Mouse (Mus musculus) liver (tissue): ENCODE results near the gene Gtf2f1.

Experiments
- DNase-seq: peaks from one replicate; pipeline ENCODE4 v3.0.0-alpha.2; 2020; ENCODE audit warnings: mixed read lengths

Gene Gtf2f1

DNA sequence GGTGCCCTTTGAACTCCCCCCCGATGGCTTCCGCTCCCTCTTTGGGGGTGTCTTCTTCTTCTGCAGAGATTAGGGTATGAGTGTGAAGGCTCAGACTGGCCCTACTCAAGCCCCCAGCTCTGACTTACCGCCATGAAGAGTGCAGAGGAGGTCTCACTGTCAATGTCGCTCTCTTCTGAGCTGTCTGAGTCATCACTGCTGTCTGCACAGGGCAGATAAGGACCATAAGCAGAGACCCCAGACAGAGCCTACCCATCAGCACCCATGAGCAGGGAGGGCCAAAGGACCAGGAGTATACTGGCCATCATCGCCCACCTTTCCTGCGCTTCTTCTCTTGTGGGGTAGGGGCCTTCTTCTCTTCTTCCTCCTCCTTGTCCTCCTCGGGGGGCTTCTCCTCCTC, 7.1 kb downstream of the Gtf2f1 start:
- DNase-seq: peak; percentile 42

DNA sequence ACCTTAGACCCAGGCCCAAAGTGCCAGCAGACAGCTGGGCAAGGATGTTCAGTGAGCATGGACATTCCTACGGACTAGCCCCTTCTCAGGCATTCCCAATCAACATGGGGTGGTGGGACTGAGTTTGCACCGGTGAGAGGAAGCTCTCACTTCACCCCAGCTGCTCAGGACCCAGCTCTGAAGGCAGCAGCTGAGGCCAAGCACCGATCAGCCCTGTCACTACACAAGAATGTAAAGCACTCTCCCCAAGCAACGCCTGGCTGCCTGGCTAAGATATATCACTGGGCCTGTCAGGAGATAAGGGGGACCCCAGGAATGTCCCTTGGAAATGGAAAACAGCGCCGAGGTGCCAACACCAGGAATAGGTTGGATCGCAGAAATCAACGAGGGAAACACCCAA, 9.9 kb downstream of the Gtf2f1 start:
- DNase-seq: no peak

DNA sequence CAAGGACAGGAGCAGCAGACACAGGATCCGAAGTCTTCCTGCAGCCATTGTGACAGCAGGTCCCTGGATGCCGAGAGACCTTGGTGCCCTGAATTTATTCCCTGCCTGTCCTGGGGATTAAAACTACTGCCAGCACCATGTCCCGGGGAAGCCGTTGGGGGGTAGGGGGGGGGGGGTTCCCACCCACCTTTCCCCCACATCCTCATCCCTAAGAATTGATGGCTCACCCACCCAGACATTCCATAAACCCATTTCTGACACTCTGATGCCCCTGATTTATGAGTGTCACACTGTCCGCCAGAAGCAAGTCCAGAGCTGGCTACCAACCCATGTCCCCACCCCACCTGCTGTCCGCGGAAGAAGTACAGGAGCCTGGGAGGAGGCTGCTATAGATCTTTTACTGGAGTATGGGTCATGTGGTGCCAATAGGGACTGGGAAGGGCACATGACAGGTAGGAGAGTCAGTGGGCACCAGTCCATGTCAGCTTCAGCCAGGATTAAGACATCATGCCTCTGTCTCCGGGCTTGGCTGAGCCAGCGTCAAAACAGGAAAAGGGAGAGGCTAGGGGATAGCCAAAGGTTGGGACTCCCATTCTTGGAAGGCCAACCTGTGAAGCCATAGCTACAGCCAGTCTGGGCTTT, 11.0 kb downstream of the Gtf2f1 start, which contains the start of gene Pspn:
Gene Pspn, minus strand, starts transcription at position 51 of the 642 bp plus-strand sequence.
- no peak for DNase-seq

DNA sequence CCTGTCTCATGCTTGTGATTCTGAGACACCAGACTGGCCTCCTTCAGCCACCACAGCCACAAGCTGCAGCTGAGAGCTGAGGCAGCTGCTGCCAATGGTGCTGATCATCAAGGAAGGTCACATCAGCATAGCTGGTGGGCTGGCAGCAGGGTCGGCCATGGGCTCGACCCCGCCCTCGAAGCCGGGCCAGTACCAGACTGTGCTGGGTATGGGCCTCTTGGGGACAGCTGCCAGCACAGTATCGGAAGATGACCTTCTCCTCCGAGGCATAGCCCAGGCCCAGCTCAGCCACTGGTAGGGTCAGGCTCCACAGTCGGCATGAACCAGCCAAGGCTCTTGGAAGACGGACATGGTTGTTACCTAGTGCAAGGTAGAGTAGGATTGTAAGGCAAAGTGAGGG, 11.7 kb downstream of the Gtf2f1 start:
- no peak for DNase-seq

DNA sequence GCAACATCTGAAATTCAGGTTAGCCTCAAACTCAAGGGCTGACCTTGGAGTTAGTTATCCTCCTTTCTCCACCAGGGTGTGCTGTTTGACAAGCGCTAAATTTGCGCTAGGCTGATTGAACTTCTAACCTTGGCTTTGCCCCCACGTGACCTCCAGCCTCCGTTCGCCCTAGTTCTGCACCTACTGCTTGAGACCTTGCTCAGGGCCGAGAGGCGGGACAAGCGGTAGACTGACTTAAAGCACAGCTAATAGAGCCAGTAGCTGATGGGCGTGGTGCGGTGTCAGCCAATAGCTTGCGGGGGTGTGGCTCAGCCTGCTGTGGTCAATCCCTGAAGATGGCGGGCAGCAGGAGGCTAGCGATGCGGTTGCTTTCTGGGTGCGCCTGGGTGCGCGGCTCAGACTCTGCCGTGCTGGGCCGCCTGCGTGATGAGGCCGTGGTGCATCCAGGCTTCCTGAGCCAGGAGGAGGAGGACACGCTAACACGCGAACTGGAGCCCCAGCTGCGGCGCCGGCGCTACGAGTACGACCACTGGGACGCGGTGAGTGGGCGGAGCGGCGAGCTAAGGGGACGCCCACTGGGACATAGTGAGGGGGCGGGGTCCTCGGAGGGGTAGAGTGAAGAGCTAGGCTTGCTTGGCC, 13.9 kb downstream of the Gtf2f1 start, which contains the start of gene Alkbh7:
Gene Alkbh7, plus strand, starts transcription at position 311 of the 639 bp plus-strand sequence.
- peak; percentile 98 for DNase-seq

DNA sequence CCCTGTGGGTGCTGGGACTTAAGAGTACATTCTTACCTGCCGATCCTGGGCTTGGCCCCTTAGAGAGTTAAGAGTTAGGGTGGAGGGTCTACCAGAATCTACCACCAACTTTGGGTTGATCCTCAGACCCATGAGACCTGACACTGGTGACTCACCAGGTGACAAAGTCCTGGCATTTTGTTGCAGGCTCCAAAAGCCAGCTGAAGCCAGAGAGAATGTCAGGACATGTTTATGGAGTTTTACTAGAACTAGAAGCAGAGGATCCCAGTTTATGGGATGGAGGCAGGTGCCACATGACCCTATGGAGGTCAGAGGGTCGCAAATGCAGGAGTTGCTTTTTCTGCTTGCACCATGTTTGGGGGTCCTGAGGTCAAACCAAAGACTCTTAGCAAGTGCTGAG, 14.6 kb downstream of the Gtf2f1 start:
- DNase-seq: no peak

DNA sequence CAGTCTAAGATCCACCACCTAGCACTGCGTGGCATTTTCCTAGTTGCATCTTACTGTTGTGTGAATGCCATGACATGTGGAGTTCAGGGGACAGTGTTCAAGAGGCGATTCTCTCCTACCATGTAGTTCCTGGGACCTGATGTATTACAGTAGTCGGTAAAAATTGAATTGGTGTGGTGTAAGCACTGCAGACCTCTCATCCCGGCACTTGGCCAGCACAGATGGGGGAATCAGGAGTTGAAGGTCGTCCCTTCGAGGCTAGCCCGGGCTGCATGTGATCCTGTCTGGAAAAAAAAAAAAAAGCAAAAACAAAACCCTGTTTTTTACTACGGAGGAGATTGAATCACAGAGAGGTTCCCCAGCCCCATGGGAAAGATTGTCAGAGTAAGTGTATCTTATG, 16.0 kb downstream of the Gtf2f1 start:
- no peak for DNase-seq

DNA sequence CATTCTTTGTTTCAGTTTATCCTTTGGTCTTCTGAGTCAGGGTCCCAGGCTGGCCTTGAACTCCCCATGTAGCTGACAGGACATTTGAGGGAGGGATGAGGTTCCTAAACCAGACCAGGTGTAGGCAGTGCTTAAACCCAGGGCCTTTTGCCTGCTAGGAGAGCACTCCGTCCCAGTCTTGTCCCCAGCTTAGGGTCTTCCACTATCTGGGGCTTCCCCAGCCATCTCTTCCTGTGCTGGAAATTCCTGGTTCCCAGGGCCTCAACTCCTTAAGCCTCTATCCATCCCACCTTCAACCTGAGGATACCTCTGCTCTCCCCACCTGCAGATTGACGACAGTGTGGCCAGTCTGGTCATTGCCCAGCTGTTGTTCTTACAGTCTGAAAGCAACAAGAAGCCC, 20.1 kb downstream of the Gtf2f1 start:
- DNase-seq: no peak

DNA sequence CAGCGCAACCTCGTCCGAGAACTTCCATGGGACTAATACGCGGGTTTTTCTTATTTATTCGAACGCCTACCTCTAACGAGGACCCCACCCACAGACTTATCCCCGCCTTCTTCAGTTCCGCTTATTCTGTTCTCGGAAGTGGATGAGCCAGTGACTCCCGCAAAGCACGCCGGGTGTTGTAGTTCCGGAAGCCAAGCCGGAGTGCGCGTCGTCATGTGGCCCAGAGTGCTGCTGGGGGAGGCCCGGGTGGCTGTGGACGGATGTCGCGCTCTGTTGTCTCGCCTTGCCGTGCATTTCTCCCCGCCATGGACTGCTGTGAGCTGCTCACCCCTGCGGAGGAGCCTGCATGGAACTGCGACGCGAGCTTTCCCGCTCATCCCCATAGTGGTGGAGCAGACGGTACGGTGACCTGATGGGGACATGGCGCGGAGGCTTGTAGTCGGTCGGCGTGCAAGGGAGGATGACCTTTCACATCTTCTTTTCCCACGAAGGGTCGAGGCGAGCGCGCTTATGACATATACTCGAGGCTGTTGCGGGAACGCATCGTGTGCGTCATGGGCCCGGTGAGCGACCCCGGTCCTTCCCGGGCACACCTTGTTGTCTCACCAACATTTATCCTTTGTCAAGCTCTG, 20.9 kb downstream of the Gtf2f1 start, which contains the start of gene Clpp:
Gene Clpp, plus strand, starts transcription at position 191 of the 632 bp plus-strand sequence.
- DNase-seq: peak; percentile 94

DNA sequence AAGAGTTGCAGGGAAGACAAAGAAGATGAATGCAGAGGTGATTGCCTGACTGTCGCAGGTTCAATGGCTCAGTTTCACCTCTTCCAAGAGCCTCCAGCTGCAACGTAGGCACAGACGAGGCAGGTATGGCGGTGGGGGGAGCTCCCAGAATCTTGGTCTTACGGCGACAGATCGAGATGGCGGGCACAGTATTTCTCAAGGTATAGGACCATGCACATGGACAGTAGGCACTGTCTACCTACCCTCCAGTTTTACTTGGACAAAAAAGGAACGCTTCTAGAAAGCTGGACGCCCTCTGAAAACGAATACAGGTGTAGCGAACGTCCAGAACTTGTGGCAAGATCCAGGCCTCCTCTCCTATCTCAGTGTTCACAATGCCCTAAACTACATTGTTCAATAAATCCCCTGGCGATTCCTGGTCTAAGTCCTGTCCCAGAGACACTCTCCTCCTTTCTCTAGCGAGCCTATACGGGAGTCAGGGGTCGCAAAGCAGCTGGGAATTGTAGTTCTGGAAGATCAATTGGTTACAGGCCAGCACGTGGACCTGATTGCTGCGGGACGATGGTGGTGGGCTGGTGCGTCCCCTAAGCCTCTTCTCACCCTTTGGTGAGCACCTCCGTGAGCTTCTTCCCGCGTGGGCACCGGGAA, 21.5 kb downstream of the Gtf2f1 start:
- DNase-seq: peak; percentile 74

DNA sequence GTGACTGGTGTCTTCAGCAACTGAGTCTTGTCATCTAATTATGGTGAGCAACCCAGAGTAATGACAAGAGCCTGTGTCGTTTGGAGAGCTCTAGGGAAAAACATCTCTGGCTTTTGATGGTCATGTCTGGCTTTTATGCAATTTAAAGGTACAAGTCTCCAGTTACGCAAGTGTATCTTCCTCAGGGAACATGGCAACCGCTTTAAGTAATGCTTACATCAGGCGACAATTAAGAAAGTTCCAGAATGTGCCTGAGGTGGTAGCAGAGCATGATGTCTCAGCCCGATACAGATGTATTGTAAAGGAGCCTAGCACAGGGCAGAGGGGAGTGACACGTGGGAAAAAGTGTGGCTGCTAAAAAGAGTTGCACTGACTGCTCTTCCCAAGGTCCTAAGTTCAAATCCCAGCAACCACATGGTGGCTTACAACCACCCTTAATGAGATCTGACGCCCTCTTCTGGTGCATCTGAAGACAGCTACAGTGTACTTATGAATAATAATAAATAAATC, 22.1 kb downstream of the Gtf2f1 start:
- no peak for DNase-seq

DNA sequence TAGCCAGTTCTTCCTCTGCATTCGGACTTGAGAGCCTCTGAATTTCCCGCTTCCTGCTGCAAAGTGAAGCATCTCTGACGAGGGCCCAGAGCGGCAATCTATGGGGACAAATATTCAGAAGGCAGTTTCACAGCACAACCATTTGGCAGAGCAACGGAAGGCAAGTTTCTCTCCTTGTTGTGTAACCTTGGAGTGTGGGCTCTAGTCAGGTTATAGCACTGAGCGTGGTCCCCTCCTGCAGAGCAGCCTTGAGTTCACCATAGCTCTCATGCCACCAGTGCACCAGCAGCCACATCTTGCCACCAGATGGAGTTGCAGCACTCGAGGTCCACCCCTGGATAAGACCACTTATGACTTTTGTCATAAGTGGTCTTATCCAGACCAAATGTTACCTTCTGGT, 22.6 kb downstream of the Gtf2f1 start:
- DNase-seq: no peak

DNA sequence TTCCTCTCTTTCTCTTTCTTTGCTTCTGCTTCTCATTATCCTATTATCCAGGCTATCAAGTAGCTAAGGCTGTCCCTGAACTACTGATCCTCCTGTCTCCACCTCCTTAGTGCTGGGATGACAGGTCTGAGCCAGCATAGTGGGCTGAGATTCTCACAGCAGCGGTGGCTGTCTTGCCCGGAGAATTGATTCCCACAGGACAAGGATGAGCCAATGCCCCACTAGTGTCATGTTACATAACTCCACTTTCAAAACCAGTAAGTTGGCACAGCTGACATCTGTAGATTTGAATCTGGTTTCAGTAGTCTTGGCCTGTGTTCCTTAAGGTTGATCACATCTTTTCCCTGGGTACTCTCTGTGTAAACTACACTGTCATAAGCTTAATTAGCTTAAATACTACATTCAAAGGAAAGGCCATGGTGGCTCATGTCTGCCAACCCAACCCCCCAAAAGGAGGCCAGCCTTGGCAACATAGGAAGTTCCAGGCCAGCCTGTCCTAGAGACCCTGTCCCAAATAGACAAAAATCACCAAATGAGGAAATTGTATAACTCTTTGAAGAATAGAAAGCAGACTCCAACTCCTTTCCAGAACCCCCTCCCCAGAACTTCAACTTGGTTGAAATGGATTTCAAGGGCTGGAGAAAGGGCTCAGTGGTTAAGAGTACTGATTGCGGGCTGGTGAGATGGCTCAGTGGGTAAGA, 24.8 kb downstream of the Gtf2f1 start:
- DNase-seq: no peak

DNA sequence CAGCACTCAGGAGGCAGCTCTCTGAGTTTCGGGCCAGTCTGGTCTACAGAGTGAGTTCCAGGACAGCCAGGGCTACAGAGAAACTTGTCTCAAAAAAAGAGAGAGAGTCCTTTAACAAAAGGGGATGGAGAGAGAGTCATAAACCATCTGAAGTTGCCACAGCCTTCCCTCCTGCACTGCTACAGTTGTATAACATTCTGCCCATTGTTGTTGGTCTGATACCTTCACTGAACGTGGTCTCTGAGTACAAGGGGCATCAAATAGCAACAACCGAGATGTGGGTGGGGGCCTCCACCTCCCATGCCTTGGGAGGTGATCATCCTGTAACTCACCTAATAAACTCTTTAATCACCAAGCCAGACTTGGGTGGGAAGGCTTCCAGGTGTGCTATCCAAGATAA, 25.4 kb downstream of the Gtf2f1 start:
- no peak for DNase-seq

DNA sequence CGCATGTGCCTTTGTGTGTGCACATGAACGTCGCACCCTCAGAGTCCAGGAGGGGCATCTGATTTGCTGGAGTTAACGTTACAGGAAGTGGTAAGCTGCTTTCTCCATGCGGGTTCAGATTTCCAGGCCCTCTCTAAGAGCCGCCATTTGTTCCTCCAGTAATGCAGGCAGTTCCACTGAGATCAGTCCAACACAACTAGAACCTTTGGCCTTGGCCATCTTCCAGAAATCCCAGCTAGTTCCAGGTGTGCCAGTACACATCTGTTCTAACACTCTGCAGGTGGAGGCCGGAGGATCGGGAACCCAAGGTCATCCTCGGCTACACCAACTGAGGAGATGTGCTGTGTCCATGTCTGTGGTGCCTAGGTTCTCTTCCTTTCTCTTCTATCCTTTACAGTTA, 26.2 kb downstream of the Gtf2f1 start:
- DNase-seq: no peak

DNA sequence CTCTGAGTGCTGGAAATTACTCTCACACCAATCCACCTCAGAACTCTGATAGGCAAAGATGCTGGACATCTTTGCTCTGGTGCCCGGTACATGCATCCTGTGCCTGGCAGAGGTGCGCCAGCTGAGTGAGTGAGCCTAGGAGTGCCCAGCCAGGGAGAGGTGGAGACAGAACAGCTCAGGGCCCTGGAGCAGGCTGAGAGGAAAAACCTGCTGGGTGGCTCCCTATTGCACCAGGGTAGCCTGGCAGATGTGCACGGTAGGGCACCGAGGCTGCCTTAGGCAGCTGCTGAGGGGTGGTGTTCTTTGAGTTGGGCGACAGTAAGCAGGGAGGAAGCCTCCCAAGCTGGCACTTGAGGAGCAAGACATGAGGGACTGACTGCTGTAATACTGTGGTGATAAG, 29.1 kb downstream of the Gtf2f1 start, which contains the start of gene Acer1:
Gene Acer1, minus strand, starts transcription at position 114 of the 400 bp plus-strand sequence.
- DNase-seq: no peak

DNA sequence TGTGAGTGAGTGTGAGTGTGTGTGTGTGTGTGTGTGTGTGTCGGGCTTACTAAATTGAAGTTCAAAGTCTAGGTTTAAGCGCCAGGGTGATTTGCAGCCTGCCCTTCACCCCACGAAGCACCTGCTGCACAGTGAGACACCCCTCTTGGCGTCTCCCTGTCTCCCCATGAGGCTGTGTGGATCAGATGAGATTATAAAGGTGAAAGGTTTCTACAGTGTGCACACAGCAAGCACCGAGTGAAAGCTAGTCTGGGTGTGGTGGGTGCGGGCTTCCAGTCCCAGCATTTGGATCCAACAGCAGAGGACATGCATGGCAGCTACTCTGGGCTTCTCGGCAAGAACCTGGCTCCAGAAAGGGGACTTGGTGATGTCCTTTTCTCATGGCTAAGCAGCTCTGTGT, 30.0 kb downstream of the Gtf2f1 start:
- no peak for DNase-seq

DNA sequence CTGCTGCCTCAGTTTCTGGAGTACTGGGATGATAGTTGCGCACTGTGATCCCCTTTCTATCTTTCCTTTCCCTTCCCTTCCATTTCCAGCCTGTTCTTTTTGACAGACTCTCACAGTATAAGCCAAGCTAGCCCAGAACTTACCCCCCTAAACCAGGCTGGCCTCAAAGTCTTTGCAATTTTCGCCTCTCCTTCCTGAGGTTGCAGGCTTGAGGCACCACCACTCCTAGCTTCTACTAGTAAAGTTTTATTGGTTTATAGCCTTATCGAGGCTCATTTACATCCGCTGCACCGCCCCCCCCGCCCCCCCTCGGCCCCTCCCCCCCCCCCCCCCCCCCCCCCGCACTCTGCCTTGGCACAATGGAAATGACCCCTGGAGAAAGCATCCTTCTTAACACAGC, 31.6 kb downstream of the Gtf2f1 start:
- no peak for DNase-seq

DNA sequence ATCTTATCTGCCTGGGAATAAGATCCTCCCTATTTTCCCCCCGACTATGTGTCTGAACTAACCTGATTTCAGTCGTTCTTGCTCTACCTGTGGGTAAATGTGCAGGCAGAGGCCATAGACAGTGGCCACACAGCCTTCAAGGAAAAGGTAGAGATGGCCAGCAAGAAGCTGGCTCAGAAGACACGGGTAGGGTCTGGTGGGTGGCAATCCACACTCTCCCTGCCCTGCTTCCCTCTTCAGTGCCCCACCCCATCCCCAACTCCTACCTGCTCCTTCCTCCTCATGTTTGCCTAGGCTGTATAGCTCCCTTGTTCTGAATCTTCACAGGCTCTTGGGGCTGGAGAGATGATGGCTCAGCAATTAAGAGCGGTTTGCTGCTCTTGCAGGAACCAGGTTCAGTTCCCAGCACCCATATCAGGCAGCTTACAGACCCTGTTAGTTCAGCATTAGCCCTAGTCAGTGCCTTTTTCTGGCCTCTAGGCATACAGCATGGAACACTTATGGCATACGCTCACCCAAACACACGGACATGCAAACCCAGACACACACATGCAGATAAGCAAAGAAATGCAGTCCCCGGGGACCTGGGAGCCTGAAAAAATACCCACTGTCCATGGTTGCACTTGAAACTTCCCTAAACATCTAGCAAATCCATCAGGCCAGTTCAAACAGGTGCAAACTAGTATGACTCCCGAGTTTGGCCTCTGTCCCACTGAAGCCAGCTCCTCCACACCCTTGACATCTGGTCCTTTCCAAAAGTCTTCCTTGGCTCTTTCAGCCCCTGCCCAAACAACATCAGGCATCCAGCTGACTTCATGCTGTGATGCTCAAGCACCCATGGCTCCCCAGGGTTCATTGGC, 34.3 kb downstream of the Gtf2f1 start:
- no peak for DNase-seq

DNA sequence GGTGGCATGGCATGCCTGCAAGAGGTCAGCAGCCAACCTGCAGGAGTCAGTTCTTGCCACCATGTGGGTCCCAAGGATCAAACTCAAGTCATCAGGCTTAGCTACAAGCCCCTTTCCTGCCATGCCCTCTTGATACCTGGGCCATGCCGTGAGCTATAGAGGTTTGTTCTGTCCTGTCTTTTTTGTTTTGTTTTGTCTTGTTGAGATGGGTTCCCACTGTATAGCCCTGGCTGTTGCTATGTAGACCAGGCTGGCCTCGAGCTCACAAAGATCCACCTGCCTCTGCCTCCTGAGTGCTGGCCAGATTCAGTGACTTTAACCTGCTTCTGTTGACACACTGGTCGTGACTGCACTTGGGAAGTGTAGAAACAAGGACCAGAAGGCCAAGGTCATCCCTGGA, 35.7 kb downstream of the Gtf2f1 start:
- DNase-seq: no peak

DNA sequence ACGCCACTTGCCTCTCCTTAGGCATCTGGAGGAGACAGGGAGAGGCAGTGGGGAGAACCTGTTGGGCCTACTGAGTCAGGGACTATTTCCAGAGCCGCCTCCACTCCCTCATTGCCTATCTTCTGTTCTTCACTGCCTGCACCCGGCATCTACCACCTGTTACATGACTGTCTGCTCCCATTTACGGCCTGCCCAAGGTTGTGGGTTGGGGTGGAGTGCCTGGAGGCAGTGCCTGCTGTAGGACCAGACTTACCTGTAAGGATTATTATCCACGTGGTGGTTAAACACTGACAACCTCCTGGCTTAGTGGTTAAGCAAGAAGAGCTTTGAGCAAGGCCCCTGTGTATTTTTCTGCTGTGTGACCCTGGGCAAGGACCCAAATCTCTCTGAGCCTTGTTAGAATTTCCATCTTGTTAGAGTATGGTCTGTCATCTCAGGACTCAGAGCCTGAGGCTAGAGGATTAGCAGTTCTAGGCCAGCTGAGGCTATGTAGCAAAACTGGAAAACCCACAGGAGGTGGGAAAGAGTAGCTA, 36.3 kb downstream of the Gtf2f1 start:
- no peak for DNase-seq
